Mouse (Mus musculus): ENCODE results near the gene Sp6.

DNA sequence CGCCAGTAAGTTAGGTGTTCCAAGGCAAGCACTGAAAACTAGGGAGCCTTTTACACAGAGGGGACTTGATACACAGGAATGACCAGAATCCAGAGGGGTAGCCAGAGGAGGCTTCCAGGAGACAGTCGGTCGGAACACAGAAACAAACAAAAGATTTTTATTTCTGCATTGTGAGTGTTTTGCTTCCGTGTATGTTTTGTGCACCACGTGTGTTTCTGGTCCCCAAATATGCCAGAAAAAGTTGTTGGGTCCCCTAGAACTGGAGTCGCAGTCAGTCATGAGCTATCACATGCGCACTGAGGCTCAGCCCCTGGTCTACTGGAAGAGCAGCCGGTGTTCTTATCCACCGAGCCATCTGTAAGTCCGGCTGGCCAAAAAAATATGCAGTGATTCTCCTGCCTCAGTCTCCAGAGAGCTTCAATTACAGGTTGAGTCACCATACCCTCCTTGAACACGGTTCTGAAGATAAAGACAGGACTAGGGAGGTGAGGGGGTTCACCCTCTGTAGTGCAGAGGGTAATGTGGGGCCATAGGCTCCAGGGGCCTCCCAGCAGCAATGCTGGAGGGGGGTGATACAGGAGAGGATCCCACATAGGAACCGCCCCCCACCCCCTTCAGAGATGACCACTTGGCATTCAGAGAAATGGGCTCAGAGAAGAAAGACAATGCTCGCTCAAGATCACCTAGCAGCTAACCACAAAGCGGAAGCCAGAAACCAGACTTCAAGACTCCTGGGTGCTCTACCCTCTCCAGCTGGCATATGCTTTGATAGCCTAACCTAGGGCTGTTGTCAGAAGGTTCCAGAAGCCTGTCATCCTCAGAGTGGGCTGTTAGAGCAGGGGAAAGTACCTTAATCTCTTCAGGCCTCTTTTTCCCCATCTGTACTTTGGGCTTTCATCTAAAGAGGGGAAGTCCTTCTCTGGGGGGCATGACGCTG, 17.1 kb upstream of the Sp6 start:
- no peak for TF ChIP-seq HCFC1 (IDR thresholded peaks at IDR 0.05; ENCODE audit: borderline replicate concordance, insufficient read depth, low read length)
- no peak for TF ChIP-seq CHD2 (IDR thresholded peaks at IDR 0.05; ENCODE audit: low read depth, low read length)
- TF ChIP-seq MAFK (IDR thresholded peaks at IDR 0.05; ENCODE audit: insufficient read depth, low read depth, low read length), result no peak
- TF ChIP-seq ZNF384 (IDR thresholded peaks at IDR 0.05; ENCODE audit: low read depth, low read length), result no peak
- TF ChIP-seq ZC3H11A (IDR thresholded peaks at IDR 0.05; ENCODE audit: borderline replicate concordance, low read depth, low read length), result no peak
